Mouse (Mus musculus) testis, adult 2 months (tissue): ENCODE data around the gene Gk5.

Experiments used
- CTCF ChIP-seq: fragments of 200-500 bp; IDR thresholded peaks from 2 replicates; pipeline ENCODE4 v1.5.1; 2012; ENCODE audit warnings: low read depth, mild to moderate bottlenecking, inconsistent platforms, low read length, moderate library complexity; ENCODE audit not compliant: control insufficient read depth, insufficient read depth, insufficient replicate concordance
- POLR2A ChIP-seq: fragments of 200-500 bp; IDR thresholded peaks from 2 replicates; pipeline ENCODE4 v1.6.1; 2012; ENCODE audit warnings: low read depth, mild to moderate bottlenecking, inconsistent platforms, low read length, moderate library complexity; ENCODE audit not compliant: control insufficient read depth

- TF ChIP-seq POLR2A (no peak), CTCF (no peak)
Observed at GRCm38 (mm10) chr9:96134916-96135315, 15.8 kb downstream of the Gk5 start.
